Mouse (Mus musculus) natural killer cell, adult 2 months (primary cell): ENCODE measurements around the gene Soga1.

Experiments used
- DNase-seq, 2 experiments: peaks; one replicate each; pipeline ENCODE4 v3.0.0; 2022; ENCODE audit warnings: low spot score in 2 of 2

The Soga1 gene

GRCm38 (mm10) chr2:156987316-156987715 is 91.7 kb downstream of the Soga1 start:
- DNase-seq, result no peak

GRCm38 (mm10) chr2:156982864-156983263 is 96.2 kb downstream of the Soga1 start:
- DNase-seq, result no peak

DNA sequence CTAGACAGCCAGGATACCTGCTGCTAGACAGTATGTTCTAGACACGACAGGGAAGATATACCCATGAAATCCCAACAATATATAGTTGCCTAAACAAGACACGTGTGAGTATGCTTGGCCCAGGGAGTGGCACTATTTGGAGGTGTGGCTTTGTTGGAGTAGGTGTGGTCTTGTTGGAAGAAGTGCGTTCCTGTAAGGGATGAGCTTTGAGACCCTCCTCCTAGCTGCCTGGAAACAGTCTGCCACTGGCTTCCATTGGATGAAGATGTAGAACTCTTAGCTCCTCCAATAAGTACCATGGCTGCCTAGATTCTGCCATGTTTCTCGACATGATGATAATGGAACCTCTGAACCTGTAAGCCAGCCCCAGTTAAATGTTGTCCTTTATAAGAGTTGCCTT is 97.8 kb downstream of the Soga1 start:
- DNase-seq, result no peak

- no peak for DNase-seq
Observed at GRCm38 (mm10) chr2:156980059-156980458, 99.0 kb downstream of the Soga1 start.

GRCm38 (mm10) chr2:156976711-156977110 is 102.3 kb downstream of the Soga1 start:
- DNase-seq, result no peak

- no peak for DNase-seq
Observed at GRCm38 (mm10) chr2:156974967-156975366, 104.1 kb downstream of the Soga1 start.

DNA sequence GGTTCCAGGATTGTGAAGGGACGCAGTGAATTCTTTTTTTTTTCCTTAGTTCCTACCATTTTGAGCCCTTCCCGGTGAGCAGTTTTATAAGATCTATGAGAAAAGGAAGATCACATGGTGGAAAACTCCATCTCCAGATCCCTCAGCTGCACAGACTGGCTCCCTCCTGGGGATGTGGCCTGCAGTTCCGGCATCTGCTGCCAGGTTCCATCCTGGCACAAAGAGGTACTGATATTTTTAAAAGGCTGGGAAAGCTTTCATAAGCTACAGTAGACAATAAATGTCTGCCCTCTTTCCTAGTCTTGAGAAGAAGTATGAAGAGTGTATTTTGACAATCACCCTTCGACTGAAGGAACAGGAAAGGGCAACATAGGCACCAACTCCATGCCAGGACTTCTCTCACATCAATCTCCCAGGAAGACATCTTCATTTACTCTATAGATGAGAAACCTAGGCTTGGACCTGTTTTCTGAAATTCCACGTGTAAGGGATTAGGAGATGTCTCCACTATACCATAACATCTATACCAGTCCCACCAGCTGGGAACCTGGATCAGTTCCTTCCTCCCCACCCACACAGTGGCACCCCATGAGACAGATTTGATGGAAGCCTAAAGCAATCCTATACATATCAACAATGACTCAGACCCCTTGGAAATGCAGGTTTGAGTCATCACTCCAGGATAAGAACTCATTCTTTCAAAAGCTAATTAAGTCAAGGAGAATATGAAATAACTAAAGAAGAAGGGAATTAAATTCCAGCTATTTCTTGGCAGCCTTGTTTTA is 105.5 kb downstream of the Soga1 start:
- DNase-seq, result no peak

GRCm38 (mm10) chr2:156970253-156970652 is 108.8 kb downstream of the Soga1 start:
- no peak for DNase-seq

DNA sequence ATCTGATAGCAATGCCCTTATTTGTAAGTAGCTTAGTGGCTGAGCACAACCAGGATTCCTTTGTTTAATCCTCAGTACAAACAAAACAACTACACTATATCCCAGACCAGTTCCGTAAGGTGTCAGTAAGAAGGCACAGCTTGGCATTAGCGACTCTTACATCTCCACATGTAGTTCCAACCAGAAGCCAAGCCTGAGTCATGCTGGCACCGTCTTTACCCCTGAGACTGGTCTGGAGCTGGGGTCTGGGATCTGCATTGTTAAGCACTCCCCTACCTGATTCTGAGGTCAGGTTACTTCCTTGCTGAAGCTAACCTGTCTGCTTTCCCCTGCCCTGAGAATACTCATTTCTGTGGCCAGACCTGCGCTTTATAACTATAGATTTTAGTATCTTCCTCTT is 110.6 kb downstream of the Soga1 start:
- DNase-seq, result no peak

GRCm38 (mm10) chr2:156967388-156967787 is 111.7 kb downstream of the Soga1 start:
- DNase-seq, result no peak
